Mouse (Mus musculus): ENCODE measurements around the gene Spata5.

Gene Spata5

GRCm38 (mm10) chr3:37420641-37421040 is 945 bp downstream of the Spata5 start:
- no peak for DNase-seq (ENCODE audit: extremely low spot score)

- DNase-seq (ENCODE audit: extremely low spot score) = no peak
Observed at GRCm38 (mm10) chr3:37421179-37421578, 1.5 kb downstream of the Spata5 start.

DNA sequence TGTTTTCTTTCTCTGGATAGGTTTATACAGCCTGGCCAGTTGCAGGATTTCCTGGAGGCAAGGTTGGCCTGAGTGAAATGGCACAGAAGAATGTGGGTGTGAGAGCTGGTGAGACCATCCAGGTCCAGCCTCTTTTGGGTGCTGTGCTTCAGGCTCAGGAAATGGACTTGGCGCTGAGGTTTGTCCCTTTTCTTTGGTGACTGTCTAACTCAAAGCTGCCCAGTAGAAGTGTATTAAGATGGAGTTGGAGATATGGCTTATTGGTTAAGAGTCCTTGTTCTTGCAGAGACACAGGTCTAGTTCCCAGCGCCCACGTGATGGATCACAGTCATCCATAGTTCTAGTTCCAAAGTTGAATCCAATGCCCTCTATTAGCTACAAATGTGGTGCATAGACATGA is 6.4 kb downstream of the Spata5 start:
- no peak for DNase-seq (ENCODE audit: extremely low spot score)

DNA sequence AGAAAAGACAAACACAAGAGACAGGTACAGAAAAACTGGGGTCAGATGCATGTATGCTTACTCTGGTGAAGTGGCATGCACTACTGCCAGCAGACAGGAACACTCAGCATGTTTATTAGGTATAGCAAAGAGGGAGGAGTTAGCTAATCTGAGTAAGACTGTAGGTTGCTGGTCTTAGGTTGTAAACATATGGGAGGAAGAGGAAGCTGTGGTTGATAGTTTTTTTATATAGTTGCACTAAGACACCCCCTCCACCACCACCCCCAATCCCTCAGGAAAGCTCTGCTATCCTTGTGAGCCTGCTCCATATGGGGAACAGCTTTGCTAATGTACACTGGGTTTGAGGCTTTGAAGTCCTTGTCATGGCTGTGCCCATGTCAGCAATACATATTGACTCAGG is 10.7 kb downstream of the Spata5 start:
- DNase-seq (ENCODE audit: extremely low spot score) = no peak

GRCm38 (mm10) chr3:37439770-37440169 is 20.1 kb downstream of the Spata5 start:
- no peak for DNase-seq (ENCODE audit: extremely low spot score)

GRCm38 (mm10) chr3:37443409-37443808 is 23.7 kb downstream of the Spata5 start:
- DNase-seq (ENCODE audit: extremely low spot score) = no peak

DNA sequence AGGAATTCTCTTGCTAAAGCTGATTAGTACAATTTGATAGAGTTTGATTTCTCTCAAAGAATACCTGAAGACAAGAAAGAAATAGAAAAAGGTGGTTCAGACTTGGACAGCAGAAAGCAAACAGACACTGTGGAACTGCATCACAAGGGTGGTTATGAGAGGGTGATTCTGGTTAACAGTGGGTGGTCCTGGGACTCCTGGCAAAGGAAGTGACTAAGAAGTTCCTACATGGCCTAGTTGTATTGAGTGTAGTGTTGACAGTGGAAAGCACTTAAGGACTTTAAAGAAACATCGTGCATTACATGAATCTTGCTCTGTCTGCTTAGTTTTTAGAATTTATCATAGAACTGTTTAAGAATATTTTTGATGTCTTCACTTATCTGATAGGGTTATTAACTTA is 36.3 kb downstream of the Spata5 start:
- no peak for DNase-seq (ENCODE audit: extremely low spot score)

- no peak for DNase-seq (ENCODE audit: extremely low spot score)
Observed at GRCm38 (mm10) chr3:37468170-37468569, 48.5 kb downstream of the Spata5 start.

- DNase-seq (ENCODE audit: extremely low spot score) = no peak
Observed at GRCm38 (mm10) chr3:37469353-37469752, 49.7 kb downstream of the Spata5 start.

- no peak for DNase-seq (ENCODE audit: extremely low spot score)
Observed at GRCm38 (mm10) chr3:37470867-37471266, 51.2 kb downstream of the Spata5 start.

DNA sequence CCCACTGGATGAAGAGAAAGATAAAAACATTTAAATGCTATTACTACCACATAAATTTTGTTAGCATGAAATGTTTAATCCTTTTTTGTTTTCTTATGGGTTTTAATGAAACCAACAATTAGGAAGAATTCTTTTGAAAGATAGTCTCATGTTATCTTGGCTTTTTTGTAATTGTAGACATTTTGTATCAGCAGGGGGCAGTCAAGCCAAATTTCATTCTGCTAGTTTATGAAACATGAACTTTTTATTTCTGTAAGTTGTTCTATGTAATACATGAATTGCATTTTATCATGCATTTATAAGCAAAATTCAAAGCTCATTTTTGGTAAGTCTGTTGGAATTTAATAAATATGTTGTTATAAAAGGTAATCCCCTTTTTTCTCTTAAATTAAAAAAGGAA is 52.8 kb downstream of the Spata5 start:
- no peak for DNase-seq (ENCODE audit: extremely low spot score)

- no peak for DNase-seq (ENCODE audit: extremely low spot score)
Observed at GRCm38 (mm10) chr3:37476485-37476884, 56.8 kb downstream of the Spata5 start.

DNA sequence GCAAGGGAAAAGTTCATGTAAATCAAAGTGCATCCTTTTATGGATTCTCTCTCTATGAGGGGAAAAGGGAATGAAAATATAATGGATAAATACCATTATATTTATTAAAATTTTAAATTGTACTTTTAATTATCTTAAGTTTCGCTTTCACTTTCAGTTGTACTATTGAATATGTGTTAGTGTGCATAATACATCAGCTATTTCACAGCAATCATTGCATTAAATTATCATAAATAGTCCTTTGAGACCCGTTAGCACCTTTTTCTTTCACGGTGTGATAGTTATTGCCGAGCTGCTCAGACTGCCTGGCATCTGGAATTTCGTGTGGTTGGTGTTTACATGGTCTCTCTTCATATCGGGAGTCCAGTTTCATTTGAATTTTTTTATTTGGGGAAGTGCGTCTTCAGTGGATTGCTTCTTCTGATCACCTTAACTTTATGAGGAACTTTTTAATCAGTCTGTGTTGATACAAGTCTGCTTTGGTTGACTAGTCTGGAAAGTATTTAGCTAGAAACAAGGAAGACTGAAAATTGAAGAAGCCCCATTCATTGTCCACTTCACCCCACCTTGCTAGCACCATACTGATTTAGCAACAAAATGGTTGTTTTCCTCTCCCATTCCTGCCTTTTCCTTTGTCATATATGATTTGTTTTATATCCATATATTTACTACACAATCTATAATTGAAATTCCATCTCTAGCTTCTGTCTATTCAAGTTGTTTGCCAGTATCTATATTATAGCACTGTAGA is 57.9 kb downstream of the Spata5 start:
- DNase-seq (ENCODE audit: extremely low spot score) = no peak

GRCm38 (mm10) chr3:37479771-37480170 is 60.1 kb downstream of the Spata5 start:
- no peak for DNase-seq (ENCODE audit: extremely low spot score)

GRCm38 (mm10) chr3:37481295-37481694 is 61.6 kb downstream of the Spata5 start:
- no peak for DNase-seq (ENCODE audit: extremely low spot score)

DNA sequence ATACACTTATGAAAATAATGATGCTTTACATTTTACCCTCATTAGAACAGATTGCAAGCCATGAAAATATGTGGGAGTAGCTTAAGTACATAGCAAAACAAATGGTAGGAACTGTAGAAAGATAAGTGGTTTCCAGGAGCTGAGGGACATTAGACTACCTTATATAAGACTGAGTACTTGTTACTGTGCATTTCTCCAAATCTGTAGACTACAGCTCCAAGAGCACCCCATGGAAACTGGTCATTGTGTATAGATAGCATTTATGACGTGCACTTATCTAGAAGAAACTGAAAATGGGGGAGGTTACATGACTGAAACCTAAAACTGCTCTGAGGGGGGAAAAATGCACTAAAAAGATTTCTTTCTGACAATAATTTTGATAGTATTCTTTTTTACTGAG is 63.0 kb downstream of the Spata5 start:
- no peak for DNase-seq (ENCODE audit: extremely low spot score)

DNA sequence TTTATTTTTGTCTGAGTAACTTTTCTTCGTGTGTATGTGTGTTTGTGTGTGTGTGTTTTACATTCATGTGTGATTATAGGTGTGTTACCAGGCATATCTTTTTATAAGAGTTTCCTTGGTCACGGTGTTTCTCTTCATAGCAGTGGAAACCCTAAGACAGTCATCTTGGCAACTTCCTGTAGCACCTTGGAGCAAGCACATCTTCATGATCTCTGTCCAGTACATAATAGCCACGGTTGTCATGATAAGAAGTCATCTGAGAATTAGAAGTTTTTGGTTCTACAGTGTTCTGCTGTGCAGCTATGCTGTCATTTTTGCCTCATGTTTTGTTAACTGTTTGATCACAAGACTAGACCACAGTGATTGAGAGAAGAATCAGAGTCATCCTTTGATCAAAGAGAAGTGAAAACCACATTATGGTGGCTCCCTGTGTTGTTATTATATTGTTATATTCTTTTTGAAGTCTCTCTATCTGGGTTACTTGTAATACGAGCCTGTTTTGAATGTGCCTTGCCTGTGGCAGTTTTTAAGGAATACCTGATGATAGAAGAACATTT is 64.1 kb downstream of the Spata5 start:
- no peak for DNase-seq (ENCODE audit: extremely low spot score)

- DNase-seq (ENCODE audit: extremely low spot score) = no peak
Observed at GRCm38 (mm10) chr3:37487639-37488038, 67.9 kb downstream of the Spata5 start.

- no peak for DNase-seq (ENCODE audit: extremely low spot score)
Observed at GRCm38 (mm10) chr3:37488173-37488572, 68.5 kb downstream of the Spata5 start.

DNA sequence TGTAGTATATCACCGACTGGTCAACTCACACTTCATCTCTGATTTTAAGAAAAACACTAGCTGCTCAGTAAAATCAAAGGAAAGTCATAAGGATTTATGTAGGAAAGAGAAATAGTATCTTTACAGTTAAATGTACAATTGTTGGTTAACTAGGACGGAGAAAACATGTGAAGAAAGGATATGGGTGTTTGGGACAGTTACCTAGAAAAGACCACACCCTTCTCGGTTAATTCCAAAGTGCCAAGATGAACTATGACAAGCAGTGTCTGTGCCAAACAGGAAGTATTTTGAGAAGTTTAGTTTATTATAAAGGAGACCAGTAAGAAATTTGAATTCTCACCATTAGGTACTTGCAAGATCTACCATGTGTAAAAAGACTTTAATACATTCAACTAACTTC is 70.3 kb downstream of the Spata5 start:
- no peak for DNase-seq (ENCODE audit: extremely low spot score)

GRCm38 (mm10) chr3:37500939-37501338 is 81.2 kb downstream of the Spata5 start:
- no peak for DNase-seq (ENCODE audit: extremely low spot score)

GRCm38 (mm10) chr3:37502552-37502951 is 82.9 kb downstream of the Spata5 start:
- DNase-seq (ENCODE audit: extremely low spot score) = no peak

- DNase-seq (ENCODE audit: extremely low spot score) = no peak
Observed at GRCm38 (mm10) chr3:37503846-37504245, 84.2 kb downstream of the Spata5 start.
